Mouse (Mus musculus): ENCODE results near the gene Rgma.

GRCm38 (mm10) chr7:73421278-73422015 is 46.1 kb downstream of the Rgma start:
- TF ChIP-seq EP300 (IDR thresholded peaks at IDR 0.05; ENCODE audit: low read length) = no peak
- TF ChIP-seq CTCF (conservative IDR thresholded peaks at IDR 0.05 in 1 of 2, IDR thresholded peaks at IDR 0.05 in 1 of 2; ENCODE audit: low read depth in 2 of 2, low read length in 2 of 2) = no peak
- TF ChIP-seq MYC (IDR thresholded peaks at IDR 0.05; ENCODE audit: low read depth, low read length) = no peak
- TF ChIP-seq MAX (IDR thresholded peaks at IDR 0.05; ENCODE audit: low read length) = no peak
- no peak for TF ChIP-seq HCFC1 (IDR thresholded peaks at IDR 0.05; ENCODE audit: low read depth, low read length)
- no peak for TF ChIP-seq RAD21 (IDR thresholded peaks at IDR 0.05; ENCODE audit: low read depth, low read length)
- no peak for TF ChIP-seq E2F4 (IDR thresholded peaks at IDR 0.05; ENCODE audit: insufficient replicate concordance, low read depth, low read length)
- no peak for TF ChIP-seq JUND (conservative IDR thresholded peaks at IDR 0.05; ENCODE audit: low read depth, low read length)
- TF ChIP-seq POLR2A (IDR thresholded peaks at IDR 0.05; ENCODE audit: low read depth, low read length) = no peak
- TF ChIP-seq ZMIZ1 (IDR thresholded peaks at IDR 0.05; ENCODE audit: low read depth, low read length) = no peak
- no peak for TF ChIP-seq ZNF384 (IDR thresholded peaks at IDR 0.05; ENCODE audit: low read depth, low read length)
